Mouse (Mus musculus) common myeloid progenitor, adult 5-6 weeks (primary cell): ENCODE results near the gene Sema6d. TPM values are rescaled to one million over a fixed set of nuclear protein-coding genes. Genes with fewer than 3 reads are reported as not detected.

Experiments
- ATAC-seq: replicated peaks from 2 replicates; pipeline ENCODE4 v1.8.0; 2016; ENCODE audit warnings: low read depth, mild to moderate bottlenecking, moderate TSS enrichment, inconsistent platforms; ENCODE audit not compliant: poor library complexity, severe bottlenecking
- total RNA-seq: library from RNA; stranded (forward); fragments of 200-1000, 187-1606 nt; gene quantifications from 2 replicates; pipeline ENCODE4 v1.2.3, GENCODE M21; 2017

Sema6d gene
- total RNA-seq, 1 experiment from 2014 or later, result not detected

DNA sequence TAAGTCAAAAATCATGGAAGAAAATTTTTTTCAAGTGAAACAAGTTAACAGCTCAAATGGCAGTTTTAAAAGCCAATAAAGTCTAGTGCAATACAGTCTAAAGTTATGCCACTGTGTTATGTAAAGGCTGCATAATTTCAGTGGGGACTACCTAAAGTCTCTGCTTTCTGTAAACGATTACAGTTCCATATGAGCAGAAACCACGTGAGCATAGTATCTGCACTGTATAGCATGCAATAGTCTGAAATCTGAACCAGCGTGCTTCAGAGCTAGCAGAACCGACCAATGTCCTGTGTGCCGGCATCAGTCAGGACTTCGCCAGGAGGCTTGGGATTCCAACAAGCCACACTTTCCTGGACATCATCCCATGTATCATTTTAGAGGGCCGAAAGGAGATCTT lies 538.9 kb downstream of the Sema6d start:
- no peak for ATAC-seq

DNA sequence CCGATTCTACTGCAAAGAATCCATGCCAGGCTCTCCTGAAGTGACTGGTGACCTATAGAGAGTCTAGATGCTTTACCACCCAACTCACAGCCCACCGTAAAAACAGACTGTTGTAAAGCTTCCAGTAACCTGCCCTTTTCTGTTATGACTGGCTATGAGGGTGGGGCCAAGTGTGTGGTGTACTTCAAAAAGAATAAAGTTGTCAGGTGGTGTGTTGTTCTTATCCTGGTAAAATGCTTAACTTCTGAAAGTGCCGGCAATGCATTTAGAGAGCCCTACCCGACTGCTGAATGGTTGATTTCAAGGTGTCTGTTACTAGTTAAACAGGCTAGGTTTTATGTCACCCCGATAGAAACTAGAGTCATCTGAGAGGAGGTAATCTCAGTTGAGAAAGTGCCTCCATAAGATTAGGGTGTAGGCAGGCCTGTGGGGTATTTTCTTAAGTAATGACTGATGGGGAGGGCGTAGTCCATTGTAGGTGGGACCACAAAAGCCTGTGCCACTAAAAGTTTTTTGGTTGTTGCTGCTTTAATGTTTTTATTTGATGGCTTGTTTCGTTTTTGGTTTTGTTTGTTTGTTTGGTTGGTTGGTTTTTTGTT lies 544.7 kb downstream of the Sema6d start:
- no peak for ATAC-seq

DNA sequence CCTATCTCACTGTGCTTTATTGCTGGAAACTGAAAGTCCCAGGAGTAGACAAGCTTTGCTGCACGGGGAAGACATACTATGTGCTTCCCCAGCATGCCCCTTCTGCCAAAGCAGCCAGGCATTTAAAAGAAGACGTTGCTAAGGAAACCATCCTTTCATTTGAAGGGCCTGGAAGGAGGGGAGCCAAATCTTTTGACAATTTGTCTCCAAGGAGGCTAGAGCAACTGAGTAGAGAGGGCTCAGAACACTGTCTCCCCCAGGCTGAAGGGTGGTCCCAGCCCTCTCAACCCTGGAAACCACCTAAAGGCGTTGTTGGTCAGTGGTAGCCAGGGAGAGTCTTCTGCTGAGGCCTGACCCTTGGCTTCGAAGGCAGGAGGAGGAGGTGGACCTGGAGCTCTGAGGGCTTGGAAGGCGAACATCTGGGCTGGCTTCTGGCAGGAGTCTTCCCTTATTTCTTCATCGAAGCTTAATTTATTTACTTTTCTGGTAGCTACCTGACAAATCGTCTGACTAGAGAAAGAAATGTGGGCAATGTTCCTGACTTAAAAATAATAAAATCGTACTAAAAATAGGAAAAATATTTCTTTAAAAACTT lies 545.6 kb downstream of the Sema6d start:
- ATAC-seq, result no peak

DNA sequence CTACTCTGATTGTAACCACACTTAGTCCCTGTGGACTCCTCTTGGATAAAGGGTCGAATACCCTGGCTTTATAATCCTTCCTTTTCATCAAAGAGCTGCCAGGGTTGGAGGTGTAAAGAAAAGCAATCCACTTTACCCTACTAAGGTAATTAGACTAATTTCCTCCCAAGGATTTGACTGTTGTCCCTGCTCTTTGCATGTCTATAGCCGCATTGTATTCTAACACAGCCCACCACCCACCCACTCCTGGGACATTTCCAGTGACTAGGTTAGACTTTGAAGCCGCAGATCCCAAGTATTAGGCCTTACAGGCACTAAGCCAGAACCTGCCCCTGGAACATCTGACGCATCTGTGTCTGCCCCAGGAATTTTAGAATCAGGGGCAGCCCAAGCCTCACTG lies 547.3 kb downstream of the Sema6d start:
- no peak for ATAC-seq

DNA sequence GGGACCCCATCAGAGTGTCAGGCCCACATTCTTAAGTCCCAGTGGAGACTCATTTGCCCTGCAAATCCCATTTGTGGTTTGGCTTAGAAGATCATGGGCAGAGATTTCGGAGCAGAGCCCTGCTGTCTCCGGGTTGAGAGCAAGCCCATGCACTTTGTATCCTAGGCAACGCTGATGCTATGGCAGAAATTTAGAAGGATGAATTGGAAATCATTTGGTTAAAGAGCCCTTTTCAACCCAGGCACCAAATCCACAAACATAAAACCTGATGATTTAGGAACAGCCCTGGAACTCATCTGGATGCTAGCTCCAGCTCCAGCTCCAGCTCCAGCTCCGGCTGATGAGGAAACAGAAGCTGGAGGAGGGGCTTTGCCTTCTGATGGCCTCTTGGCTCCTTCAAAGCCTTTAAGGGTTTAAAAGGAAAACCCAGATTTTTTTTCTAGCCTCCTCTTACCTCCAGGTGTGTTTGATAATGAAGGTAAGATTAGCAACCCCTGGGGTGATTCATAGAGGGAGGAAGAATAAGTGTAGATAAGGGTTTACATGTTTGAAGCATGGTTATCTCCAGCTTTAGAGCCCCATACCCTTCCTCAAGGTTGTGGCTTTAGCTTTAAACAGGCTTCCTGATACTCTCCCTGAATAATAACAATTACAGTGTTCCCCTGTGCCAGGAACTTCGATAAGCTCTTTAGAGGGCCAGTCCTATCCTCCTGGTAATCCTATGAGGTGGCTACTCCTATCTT lies 549.6 kb downstream of the Sema6d start:
- ATAC-seq, result no peak

DNA sequence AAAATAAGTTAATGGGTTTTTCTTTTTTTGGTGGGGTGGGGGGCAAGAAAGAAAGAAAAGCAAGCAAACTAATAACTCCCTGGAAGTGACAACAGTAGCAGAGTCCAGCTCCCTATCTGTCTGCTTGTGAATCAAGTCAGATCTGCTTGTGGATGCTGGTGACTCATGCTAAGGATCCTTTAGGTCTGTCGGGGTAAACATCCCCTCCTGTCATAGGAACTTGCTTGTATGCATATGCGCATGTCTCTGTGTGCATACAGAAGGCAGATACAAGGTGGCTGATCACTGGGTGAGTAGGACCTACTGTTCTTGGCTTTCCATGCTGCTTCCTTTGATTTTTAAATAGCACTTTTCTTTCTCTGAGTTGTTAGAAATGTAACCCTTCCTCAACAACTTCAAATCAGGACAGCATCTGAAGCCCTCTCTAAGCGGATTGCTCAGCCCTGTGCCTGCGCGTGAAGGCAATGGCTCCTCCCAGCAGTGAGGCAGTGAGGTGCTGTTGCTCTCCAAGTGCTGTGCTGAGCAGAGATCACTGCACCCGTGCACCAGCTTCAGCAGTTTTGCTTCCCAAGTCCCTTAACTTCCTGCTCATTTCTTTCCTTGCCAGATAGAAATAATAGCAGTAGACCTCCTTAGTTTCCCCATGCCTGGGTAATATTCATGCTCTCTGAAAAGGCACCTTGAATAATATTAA lies 550.9 kb downstream of the Sema6d start:
- no peak for ATAC-seq

DNA sequence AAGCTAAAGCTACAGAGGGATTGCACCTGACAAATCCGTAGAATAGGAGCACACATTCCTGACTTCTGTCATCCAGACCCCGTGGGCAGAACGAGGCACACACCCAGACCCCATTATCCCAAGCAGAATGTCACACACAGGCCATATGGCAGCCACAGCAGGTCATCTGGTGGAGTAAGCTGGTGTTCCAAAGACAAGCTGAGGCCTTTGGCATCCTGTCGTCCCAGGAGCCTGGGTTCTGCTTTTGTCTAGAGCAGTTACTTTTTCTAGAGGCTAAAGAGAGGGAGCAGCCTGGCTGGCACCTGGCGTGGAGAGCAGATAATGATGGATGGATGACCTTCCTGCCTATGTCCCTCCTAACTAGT lies 551.4 kb downstream of the Sema6d start:
- no peak for ATAC-seq

DNA sequence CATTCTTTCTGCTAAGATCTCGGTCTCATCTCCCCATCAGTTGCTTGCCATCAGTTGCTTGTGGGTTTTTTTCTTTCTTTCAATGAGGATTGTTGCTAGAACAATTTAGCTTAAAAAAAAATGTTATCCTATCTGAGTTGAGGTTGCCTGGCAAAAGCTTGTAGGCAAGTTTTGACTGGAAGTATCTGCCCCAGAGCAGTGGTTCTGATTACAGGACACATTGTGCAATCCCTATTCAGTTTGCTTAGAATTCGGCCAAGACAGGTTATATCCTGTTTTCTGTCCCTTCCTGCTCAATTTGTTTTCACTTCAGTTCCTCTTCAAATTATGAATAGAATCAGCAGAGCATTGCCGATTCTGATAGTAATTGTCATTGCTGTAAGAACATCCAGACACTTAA lies 552.4 kb downstream of the Sema6d start:
- ATAC-seq, result no peak

DNA sequence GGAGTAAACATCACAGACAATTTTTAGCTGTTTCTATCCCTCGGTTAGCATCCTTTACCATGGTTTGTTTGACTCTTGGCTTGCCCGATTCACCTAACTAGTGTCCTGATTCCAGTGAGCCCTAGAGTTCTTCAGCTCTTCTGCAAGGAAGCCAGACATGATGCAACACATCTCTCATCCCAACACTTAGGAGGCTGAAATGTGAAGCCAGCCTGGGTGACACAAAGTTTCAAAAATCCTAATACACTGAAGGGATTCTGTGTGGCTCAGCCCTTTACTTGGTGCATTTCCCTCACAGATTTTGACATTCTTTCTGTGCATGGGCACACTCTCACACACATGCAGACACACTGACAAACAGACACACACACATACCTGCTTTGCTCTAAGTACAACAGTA lies 560.8 kb downstream of the Sema6d start:
- no peak for ATAC-seq

DNA sequence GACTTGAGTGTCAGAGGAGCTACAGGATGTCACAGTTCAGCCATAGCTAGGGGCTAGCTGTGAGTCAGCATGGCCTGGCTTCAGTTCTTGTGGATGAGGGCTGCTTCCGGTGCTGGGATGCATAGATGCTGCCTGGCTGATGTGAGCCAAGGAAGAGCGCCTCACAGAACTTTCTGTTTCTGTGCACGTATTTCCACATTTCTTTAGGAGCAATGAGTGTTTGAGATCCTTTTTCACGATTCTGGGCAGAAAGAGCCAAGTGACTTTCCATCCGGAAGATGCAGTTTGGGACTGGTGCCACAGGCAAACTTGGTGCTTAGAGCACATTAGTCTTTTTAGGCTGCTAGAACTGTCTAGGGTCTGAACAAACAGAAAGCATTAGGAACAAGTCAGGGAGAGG lies 561.4 kb downstream of the Sema6d start:
- no peak for ATAC-seq

DNA sequence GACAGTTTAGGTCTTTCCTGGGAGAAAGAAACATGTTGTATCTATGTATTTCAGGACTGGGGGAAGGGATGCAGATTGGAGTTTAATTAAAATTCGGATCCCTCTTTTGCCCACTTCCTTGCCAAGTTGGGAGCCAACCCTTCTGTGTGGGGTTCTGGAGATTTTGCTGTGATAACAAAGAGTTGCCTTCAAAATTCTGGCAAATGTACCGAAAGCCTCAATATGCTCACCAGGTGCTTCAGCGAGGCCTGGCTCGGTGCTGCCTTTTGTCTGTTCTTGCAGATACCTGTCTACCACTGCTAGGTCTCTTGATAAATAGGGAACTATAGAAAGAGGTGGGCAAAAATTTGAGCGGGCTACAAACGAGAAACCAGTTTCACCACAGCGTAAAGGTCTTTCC lies 563.4 kb downstream of the Sema6d start:
- ATAC-seq, result no peak

DNA sequence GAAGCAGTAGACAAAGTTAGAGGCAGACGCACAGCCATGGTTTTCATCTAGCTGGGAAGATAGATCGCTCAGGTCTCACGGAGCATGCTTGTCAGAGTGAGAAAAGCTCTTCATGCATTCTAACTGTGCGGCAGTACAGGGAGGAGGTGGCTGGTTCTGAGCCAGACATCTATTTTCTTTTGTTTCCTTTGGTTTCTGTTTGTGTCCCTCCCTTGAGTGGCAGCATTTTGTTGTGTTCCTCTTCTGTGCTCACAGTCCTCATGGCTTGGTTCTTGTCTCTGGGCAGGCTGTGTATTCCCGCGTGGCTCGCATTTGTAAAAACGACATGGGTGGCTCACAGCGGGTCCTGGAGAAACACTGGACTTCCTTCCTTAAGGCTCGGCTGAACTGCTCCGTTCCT lies 567.6 kb downstream of the Sema6d start:
- ATAC-seq, result no peak

DNA sequence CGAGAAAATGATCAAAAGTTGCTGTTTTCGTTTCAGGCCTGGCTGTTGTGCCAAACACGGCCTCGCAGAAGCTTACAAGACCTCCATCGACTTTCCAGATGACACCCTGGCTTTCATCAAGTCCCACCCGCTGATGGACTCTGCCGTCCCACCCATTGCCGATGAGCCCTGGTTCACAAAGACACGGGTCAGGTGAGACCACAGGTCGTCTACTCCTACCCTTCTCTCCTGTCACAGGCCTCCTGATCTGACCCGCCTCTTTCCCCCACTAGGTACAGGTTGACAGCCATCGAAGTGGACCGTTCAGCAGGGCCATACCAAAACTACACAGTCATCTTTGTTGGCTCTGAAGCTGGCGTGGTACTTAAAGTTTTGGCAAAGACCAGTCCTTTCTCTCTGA lies 568.6 kb downstream of the Sema6d start:
- ATAC-seq, result no peak

DNA sequence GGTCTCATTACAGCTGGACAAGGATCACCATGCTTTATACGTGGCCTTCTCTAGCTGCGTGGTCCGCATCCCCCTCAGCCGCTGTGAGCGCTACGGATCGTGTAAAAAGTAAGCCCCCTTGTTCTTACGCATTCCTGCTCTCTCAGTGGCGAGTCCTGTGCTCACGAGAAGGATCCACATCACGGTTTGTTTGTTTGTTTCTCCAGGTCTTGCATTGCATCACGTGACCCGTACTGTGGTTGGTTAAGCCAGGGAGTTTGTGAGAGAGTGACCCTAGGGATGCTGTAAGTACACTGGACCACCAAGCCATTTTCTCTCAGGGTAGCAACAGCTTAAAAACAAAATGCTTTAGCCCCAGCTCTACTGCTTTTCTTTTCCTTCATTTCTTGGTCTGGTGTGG lies 569.8 kb downstream of the Sema6d start:
- ATAC-seq, result no peak

DNA sequence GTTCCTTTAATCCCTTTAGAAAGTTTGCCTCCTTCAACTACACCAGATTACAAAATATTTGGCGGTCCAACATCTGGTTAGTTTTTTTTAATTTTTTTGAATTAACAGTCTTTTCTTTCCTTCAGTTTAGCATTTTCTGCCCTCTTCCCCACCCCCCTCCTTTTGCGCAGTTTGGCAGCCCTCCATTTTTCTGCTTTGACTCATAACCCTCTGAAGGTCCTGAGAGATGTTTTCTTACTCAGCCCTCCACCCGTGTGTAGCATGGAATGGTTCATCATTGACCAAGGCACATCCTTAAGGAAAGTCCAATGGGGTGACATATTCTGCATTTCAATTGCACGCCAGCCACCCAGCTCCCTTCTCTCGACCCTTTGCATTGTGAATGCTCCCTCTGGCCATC lies 570.9 kb downstream of the Sema6d start:
- no peak for ATAC-seq

DNA sequence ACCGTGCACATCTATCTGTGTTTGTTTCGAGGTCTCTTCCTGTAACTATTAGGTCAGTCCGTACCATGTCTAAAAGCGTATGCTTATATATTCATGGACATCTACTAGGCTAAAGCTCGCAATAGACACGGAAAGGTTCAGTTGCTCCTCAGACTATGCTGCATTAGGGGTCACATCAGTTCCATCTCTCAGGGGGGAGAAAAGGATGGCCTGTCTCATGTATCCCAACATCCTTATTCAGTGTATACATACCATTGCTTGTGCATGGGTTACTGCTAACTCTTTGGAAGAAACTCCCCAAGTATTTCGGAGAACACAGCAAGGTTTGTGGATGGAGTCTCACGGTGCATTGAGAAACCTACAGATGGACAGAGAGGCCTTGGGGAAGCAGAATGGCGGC lies 571.5 kb downstream of the Sema6d start:
- no peak for ATAC-seq

DNA sequence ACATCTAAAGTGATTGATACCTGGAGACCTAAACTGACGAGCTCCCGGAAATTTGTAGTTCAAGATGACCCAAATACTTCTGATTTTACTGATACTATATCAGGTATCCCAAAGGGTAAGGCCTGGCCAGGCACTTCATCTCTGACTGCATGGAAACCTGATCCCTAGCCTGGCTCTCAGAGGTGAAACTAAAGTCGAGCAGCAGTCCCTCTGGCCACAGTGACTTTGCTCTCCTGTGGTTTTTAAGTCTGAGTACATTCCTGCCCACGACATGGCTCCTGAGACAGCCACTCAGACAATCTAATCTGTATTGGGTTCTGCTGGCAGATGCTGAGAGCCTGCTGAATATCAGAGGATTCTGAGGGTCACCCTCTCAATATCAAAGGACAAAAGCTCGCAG lies 572.5 kb downstream of the Sema6d start:
- ATAC-seq, result no peak

DNA sequence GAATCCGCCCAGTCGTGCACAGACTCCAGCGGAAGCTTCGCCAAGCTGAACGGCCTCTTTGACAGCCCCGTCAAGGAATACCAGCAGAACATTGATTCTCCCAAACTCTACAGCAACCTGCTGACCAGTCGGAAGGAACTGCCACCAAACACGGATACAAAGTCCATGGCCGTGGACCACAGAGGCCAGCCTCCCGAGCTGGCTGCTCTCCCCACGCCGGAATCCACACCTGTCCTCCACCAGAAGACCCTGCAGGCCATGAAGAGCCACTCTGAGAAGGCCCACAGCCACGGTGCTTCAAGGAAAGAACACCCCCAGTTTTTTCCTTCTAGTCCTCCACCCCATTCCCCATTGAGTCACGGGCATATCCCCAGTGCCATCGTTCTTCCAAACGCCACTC lies 574.4 kb downstream of the Sema6d start:
- ATAC-seq, result no peak

DNA sequence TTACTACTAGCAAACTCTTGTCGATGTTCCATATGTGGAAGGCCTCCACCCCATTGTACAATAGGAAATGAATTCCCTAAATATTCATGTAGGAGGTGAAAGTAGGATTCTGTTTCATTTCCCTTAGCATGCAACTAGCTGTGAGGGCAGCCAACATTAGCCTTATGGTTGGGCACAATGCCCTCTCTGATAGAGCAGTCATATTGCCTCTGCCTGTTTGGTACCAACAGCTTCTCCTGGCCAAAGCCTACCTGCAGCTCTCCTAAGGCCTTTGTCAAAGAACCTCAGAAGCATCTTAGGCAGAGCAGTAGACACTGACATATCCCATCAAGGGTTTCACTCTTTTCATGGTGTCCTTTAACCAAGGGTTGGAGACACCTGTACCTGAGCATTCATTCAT lies 578.7 kb downstream of the Sema6d start:
- no peak for ATAC-seq

DNA sequence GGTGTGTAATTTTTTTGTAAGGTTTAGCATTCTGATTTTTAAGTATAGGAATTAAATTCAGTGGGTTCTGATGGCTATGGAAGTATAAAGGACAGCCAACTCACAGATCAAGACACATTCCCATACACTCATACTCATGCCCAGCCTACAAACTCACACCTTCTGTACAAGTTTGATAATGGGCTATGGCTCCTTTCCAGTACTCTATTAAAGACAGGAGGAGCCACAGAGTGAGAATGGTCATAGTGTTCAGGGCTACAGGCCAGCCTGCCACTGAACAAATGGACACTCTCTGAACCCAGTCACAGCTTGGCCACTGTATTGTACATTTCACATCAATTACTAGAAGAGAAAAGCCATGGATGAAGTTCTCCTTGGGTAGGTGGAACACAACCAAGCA lies 583.3 kb downstream of the Sema6d start:
- no peak for ATAC-seq

DNA sequence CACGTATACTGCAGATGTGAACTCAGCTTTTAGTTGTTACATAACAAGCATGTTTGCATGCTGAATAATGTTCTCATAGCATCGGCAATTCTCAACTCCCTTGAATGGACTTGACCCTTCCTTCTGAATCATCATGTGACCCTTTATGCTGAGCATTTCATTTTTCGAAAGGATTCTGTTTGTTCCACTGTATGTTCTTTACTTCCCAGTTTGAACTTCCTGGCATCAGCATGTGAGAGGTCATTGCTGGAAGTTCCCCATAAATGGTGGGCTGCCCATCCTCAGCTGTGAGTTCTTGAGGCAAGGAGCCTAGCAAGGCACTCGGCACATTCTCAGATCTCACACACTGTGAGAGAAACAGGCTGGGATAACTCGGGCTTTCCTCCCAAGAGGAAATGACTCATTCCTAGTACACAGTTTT lies 594.7 kb downstream of the Sema6d start:
- ATAC-seq, result no peak
